Mouse (Mus musculus) neural tube, embryonic 14.5 days (tissue): ENCODE data around the gene Dnm1. TPM values are rescaled to one million over a fixed set of nuclear protein-coding genes. Genes with fewer than 3 reads are reported as not detected.
A peak's percentile ranks its signal among the peaks of the same experiment; 100 is the strongest.

Source experiments
- ATAC-seq: fragments of 200-750 bp; cut with Nextera tagmentation; 2 replicates; pipeline ENCODE4 v1.8.0; 2017; ENCODE audit warnings: low read depth, mild to moderate bottlenecking, moderate TSS enrichment, moderate library complexity
- H3K27ac ChIP-seq: fragments of 300-500 bp; sonication (generic); 2 replicates; pipeline ENCODE4 v1.5.1; 2014; ENCODE audit warnings: low read depth, mild to moderate bottlenecking, control low read depth, low read length, moderate library complexity, mixed read lengths
- H3K27me3 ChIP-seq: fragments of 300-500 bp; sonication (generic); 2 replicates; pipeline ENCODE4 v1.6.1; 2014; ENCODE audit warnings: low read length; ENCODE audit not compliant: control insufficient read depth, insufficient read depth
- H3K36me3 ChIP-seq: fragments of 300-500 bp; sonication (generic); 2 replicates; pipeline ENCODE4 v1.6.1; 2014; ENCODE audit warnings: low read length, mixed read lengths; ENCODE audit not compliant: control insufficient read depth, insufficient read depth
- H3K4me1 ChIP-seq: fragments of 300-500 bp; sonication (generic); 2 replicates; pipeline ENCODE4 v1.6.1; 2014; ENCODE audit warnings: low read length; ENCODE audit not compliant: control insufficient read depth, insufficient read depth
- H3K4me2 ChIP-seq: fragments of 300-500 bp; sonication (generic); 2 replicates; pipeline ENCODE4 v1.6.1; 2014; ENCODE audit warnings: mild to moderate bottlenecking, low read depth, low read length, control low read depth
- H3K4me3 ChIP-seq: fragments of 300-500 bp; sonication (generic); 2 replicates; pipeline ENCODE4 v1.5.1; 2014; ENCODE audit warnings: low read depth, low read length, control low read depth, mixed read lengths
- H3K9ac ChIP-seq: fragments of 300-500 bp; sonication (generic); replicated peaks from 2 replicates; pipeline ENCODE4 v1.6.1; 2014; ENCODE audit warnings: low read depth, mild to moderate bottlenecking, control low read depth, low read length, mixed read lengths
- H3K9me3 ChIP-seq: fragments of 300-500 bp; sonication (generic); 2 replicates; pipeline ENCODE4 v1.6.1; 2016; ENCODE audit warnings: low read length; ENCODE audit not compliant: control insufficient read depth
- WGBS: fragments of 180-500 bp; shearing (Covaris S2); extraction: QIAGEN DNeasy Blood & Tissue Kit; methylation state at CpG from one replicate; pipeline ENCODE4 v1.1.7; 2014; 5-methylcytosine and 5-hydroxymethylcytosine counted together
- polyA plus RNA-seq: library from polyadenylated mRNA; unstranded; fragments of >200 nt; fragmentation: Nextera tagmentation; extraction: Ambion mirVana; gene quantifications from 2 replicates; pipeline ENCODE4 v1.2.1, GENCODE M21; 2014

The Dnm1 gene
- polyA plus RNA-seq, 1 experiment from 2014 or later = 146 TPM

GRCm38 (mm10) chr2:32356216-32356615 lies 3.1 kb upstream of the Dnm1 start:
- WGBS = 84% methylated on average over 10 of the region's 10 CpGs
- Histone ChIP-seq H3K4me2 (no peak overlapping the region), H3K9me3 (no peaks in the 10 kb centered on the region), H3K9ac (no peak overlapping the region), H3K27me3 (peaks cover 2% of the 10 kb centered on the region; the same call in 1 of the 2 replicates), H3K4me1 (peaks cover 4% of the 10 kb centered on the region; the same call in 1 of the 2 replicates), H3K36me3 (no peaks in the 10 kb centered on the region), H3K4me3 (no peak overlapping the region), H3K27ac (no peak overlapping the region)
- ATAC-seq = no peak

GRCm38 (mm10) chr2:32354336-32354895 lies 1.3 kb upstream of the Dnm1 start:
- 96% methylated on average over 3 of the region's 3 CpGs for WGBS
- Histone ChIP-seq H3K9me3 (no peaks in the 10 kb centered on the region), H3K4me2 (no peak overlapping the region), H3K27me3 (peaks cover 2% of the 10 kb centered on the region; the same call in 1 of the 2 replicates), H3K4me1 (peaks cover 13% of the 10 kb centered on the region), H3K9ac (no peak overlapping the region), H3K27ac (no peak overlapping the region), H3K36me3 (no peaks in the 10 kb centered on the region), H3K4me3 (no peak overlapping the region)
- no peak for ATAC-seq

DNA sequence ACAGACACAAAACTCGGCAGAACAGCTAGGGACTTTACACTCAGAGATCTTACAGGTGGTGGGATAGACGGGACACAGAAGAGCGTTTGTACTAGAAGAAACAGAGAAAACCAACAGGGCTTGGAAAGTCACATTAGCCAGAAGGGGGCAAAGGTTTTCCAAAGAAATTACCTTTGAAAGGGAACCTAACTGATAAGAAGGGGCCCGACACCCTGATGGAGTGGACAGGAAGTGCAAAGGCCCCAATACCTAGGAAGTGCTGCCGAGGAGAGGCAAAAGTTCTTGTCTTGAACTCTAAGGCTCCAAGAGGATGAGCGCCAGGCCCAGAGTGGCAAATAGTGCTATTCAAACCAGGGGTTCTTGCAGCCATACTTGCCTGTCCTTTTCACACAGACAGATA lies 698 bp upstream of the Dnm1 start:
- Histone ChIP-seq H3K4me2 (no peak overlapping the region; the same call in 1 of the 2 replicates), H3K36me3 (no peaks in the 10 kb centered on the region), H3K27me3 (peaks cover 2% of the 10 kb centered on the region; the same call in 1 of the 2 replicates), H3K27ac (no peak overlapping the region), H3K4me3 (no peak overlapping the region), H3K9ac (no peak overlapping the region), H3K4me1 (peaks cover 13% of the 10 kb centered on the region), H3K9me3 (no peaks in the 10 kb centered on the region)
- WGBS = 76% methylated on average over 6 of the region's 6 CpGs
- no peak for ATAC-seq

GRCm38 (mm10) chr2:32352151-32353006 lies 759 bp downstream of the Dnm1 start, which contains the start of gene Ciz1:
Gene Ciz1 (plus strand): TSS chr2:32352327.
- ATAC-seq = peak; percentile 67
- Histone ChIP-seq H3K27ac (peak within 1 kb of the TSS; percentile 94), H3K4me2 (peak within 1 kb of the TSS; percentile 66), H3K36me3 (no peaks in the 10 kb centered on the region), H3K9me3 (no peaks in the 10 kb centered on the region), H3K4me3 (peak within 1 kb of the TSS; percentile 76), H3K9ac (peak within 1 kb of the TSS; percentile 94), H3K4me1 (peaks cover 13% of the 10 kb centered on the region), H3K27me3 (peaks cover 2% of the 10 kb centered on the region; the same call in 1 of the 2 replicates)
- under 1% methylated on average over 31 of the region's 52 CpGs for WGBS

DNA sequence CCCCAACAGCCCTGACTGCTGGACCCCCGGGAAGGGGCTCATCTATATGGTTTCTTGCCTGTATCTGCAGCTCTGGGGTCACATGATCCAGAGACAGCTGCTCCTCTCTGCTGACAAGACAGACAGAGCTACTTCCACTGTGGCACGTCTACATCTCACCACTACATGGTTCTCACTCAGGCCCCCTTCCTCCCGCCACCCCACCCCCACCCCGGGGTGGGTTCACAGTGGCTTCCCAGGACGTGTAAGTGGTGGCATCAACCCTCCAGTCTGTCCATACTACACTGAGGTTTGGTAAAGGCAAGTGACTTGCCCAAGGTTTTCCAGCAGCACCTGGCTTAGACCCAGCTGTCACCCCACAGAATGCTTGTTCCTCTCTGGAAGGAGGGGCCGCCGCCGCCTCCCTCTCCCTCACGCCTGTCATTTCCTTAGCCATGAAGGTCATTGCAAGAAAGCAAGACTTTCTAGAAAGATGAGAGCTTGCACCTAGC lies 1.6 kb downstream of the Dnm1 start:
- H3K36me3 ChIP-seq = peaks cover 4% of the 10 kb centered on the region; the same call in 1 of the 2 replicates
- peaks cover 13% of the 10 kb centered on the region for H3K4me1 ChIP-seq
- WGBS = 50% methylated on average over 9 of the region's 9 CpGs
- ATAC-seq = no peak
- H3K27me3 ChIP-seq = peaks cover 2% of the 10 kb centered on the region; the same call in 1 of the 2 replicates
- peak overlapping the region; percentile 94 for H3K27ac ChIP-seq
- no peaks in the 10 kb centered on the region for H3K9me3 ChIP-seq
- peak overlapping the region; percentile 94 for H3K9ac ChIP-seq
- peak overlapping the region; percentile 66 for H3K4me2 ChIP-seq
- H3K4me3 ChIP-seq = peak overlapping the region; percentile 76

- H3K9me3 ChIP-seq = no peaks in the 10 kb centered on the region
- peaks cover 13% of the 10 kb centered on the region for H3K4me1 ChIP-seq
- no peak overlapping the region for H3K27ac ChIP-seq
- no peak overlapping the region for H3K4me3 ChIP-seq
- peaks cover 2% of the 10 kb centered on the region; the same call in 1 of the 2 replicates for H3K27me3 ChIP-seq
- peak overlapping the region; percentile 4; the same call in 1 of the 2 replicates for H3K4me2 ChIP-seq
- WGBS = 48% methylated on average over 13 of the region's 13 CpGs
- no peak for ATAC-seq
- peaks cover 4% of the 10 kb centered on the region; the same call in 1 of the 2 replicates for H3K36me3 ChIP-seq
- H3K9ac ChIP-seq = no peak overlapping the region; the same call in 1 of the 2 replicates
These were observed 2.6 kb downstream of the Dnm1 start for GRCm38 (mm10) chr2:32350471-32351051.

- Histone ChIP-seq H3K27me3 (peaks cover 2% of the 10 kb centered on the region; the same call in 1 of the 2 replicates), H3K4me2 (no peak overlapping the region), H3K27ac (no peak overlapping the region), H3K4me3 (no peak overlapping the region), H3K9ac (no peak overlapping the region), H3K36me3 (peaks cover 4% of the 10 kb centered on the region; the same call in 1 of the 2 replicates), H3K9me3 (no peaks in the 10 kb centered on the region), H3K4me1 (peaks cover 13% of the 10 kb centered on the region)
- 68% methylated on average over 8 of the region's 8 CpGs for WGBS
- ATAC-seq = no peak
These were observed 3.4 kb downstream of the Dnm1 start for GRCm38 (mm10) chr2:32349625-32350255.

DNA sequence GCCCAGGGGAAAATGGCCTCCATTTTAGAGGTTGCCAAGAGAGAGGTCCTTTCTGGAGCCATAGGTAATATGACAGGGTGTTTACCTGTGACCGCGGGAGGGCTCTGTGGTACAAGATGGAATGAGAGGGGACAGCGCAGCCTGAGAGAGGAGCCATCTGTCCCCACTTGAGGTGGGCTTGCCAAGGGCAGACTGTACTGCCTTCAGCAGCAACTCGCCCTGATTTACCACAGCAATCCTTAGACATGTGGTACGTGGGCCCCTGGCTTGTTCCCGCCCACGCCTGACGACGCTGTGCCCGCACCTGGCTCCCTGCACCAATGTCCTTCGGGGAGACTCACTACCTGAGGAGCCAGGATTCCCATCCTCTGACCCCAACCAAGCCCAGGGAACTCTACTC lies 4.8 kb downstream of the Dnm1 start:
- H3K36me3 ChIP-seq = peaks cover 4% of the 10 kb centered on the region; the same call in 1 of the 2 replicates
- no peaks in the 10 kb centered on the region for H3K9me3 ChIP-seq
- H3K9ac ChIP-seq = no peak overlapping the region
- H3K27ac ChIP-seq = no peak overlapping the region
- 90% methylated on average over 11 of the region's 11 CpGs for WGBS
- H3K4me3 ChIP-seq = no peak overlapping the region
- H3K27me3 ChIP-seq = peaks cover 2% of the 10 kb centered on the region; the same call in 1 of the 2 replicates
- ATAC-seq = no peak
- H3K4me1 ChIP-seq = peaks cover 13% of the 10 kb centered on the region
- no peak overlapping the region for H3K4me2 ChIP-seq
